In the genomic region with DNA sequence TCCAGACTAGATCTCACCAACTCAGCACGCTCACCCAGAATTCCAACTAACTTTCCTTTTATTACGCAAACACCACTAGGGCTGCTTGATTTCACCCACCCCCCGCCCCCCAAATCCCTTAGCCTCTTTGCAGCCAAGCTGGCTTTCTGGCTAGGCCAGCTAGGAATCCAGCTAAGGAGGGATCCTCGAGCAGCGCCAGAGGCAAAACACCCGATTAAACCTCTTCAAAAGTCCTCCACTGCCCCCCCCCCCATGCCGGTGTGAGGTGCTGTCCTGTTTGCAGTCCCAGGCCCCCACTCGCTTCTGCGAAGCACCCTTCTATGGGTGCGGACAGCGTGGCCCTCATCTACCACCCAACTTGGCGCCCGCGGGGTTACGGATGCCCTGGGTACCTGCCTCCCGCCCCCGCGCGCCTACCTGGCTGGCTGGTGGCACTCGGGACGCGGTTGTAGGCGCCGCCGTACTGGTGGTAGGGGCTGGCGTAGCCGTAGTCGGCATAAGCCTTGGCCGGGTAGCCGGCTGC, we compare ENCODE assay signal across 9 mouse cellular contexts. TPM values are rescaled to one million over a fixed set of nuclear protein-coding genes. Genes with fewer than 3 reads are reported as not detected.
DNase-seq lines count a peak whose midpoint lies in the region; ATAC-seq and TF ChIP-seq lines count a peak whose summit lies in the region.
"Had no signal": no experiment of that assay in that cellular context is flagged by ENCODE, and none has a peak within 500 bp of the region (broad histone marks: within the 10 kb centered on the region; RNA-seq: fewer than 3 reads in every experiment).

No protein-coding gene starts in this region.

- TF ChIP-seq POLR2A in cortical plate, adult 2 months (IDR thresholded peaks at IDR 0.05; ENCODE audit: extremely low read depth, insufficient read depth, low read length), result no peak

- intact Hi-C loops in heart, postnatal 14 days (cut with DNase I), result loop anchor here (2.0 kb wide), 1 partner anchor 16 kb away; no protein-coding TSS in a partner anchor

- peaks cover 72% of the 10 kb centered on the region for H3K27me3 ChIP-seq in heart, embryonic 14.5 days (ENCODE audit: control insufficient read depth, insufficient read depth, low read length)
- H3K27me3 ChIP-seq in hindbrain, embryonic 14.5 days (ENCODE audit: control insufficient read depth, insufficient read depth, low read length), result peaks cover 83% of the 10 kb centered on the region
- peaks cover 85% of the 10 kb centered on the region for H3K27me3 ChIP-seq in midbrain, embryonic 14.5 days (ENCODE audit: control insufficient read depth, insufficient read depth, low read length)
- H3K27me3 ChIP-seq: CH12.LX had no signal

- WGBS in heart, embryonic 14.5 days, result under 1% methylated on average over 30 of the region's 30 CpGs
- WGBS in hindbrain, embryonic 14.5 days, result 1% methylated on average over 30 of the region's 30 CpGs
- 1% methylated on average over 30 of the region's 30 CpGs for WGBS in midbrain, embryonic 14.5 days

- DNase-seq in heart, postnatal 14 days, result no peak
- DNase-seq in hindbrain, embryonic 14.5 days (ENCODE audit: low spot score), result no peak
- DNase-seq in midbrain, embryonic 14.5 days, result no peak
- no peak for DNase-seq in gastrocnemius, postnatal 4 days (ENCODE audit: low spot score in 2 of 2)
- no peak for DNase-seq in cerebellum, adult 11 months
- no peak for DNase-seq in kidney, postnatal 4 days

- H3K4me2 ChIP-seq in heart, embryonic 14.5 days (ENCODE audit: low read length), result peak overlapping the region; percentile 87
- H3K4me2 ChIP-seq in hindbrain, embryonic 14.5 days (replicated peaks), result peak overlapping the region; percentile 68
- H3K4me2 ChIP-seq in midbrain, embryonic 14.5 days (ENCODE audit: low read length), result peak overlapping the region; percentile 78

- no peak for TF ChIP-seq CTCF in cortical plate, adult 2 months (IDR thresholded peaks at IDR 0.05; ENCODE audit: extremely low read depth, insufficient read depth, low read length)

- no peaks in the 10 kb centered on the region for H3K9me3 ChIP-seq in heart, embryonic 14.5 days (ENCODE audit: control insufficient read depth, low read length)
- H3K9me3 ChIP-seq in hindbrain, embryonic 14.5 days (ENCODE audit: control insufficient read depth, low read length), result no peaks in the 10 kb centered on the region
- no peaks in the 10 kb centered on the region for H3K9me3 ChIP-seq in midbrain, embryonic 14.5 days (ENCODE audit: control insufficient read depth, low read length)

- H3K36me3 ChIP-seq in heart, embryonic 14.5 days (ENCODE audit: control insufficient read depth, insufficient read depth, low read length), result no peaks in the 10 kb centered on the region
- no peaks in the 10 kb centered on the region for H3K36me3 ChIP-seq in hindbrain, embryonic 14.5 days (replicated peaks; ENCODE audit: control insufficient read depth, insufficient read depth)
- no peaks in the 10 kb centered on the region for H3K36me3 ChIP-seq in midbrain, embryonic 14.5 days (ENCODE audit: control insufficient read depth, insufficient read depth, low read length)

- H3K4me1 ChIP-seq in heart, embryonic 14.5 days (ENCODE audit: control insufficient read depth in 2 of 2, insufficient read depth in 2 of 2, low read length in 2 of 2), result peaks cover 9 to 16% of the 10 kb centered on the region in 2 experiments; a peak in 3 of 4 replicates
- H3K4me1 ChIP-seq in cortical plate, adult 2 months (ENCODE audit: control insufficient read depth, insufficient read depth, low read length), result no peaks in the 10 kb centered on the region
- peaks cover 8% of the 10 kb centered on the region for H3K4me1 ChIP-seq in hindbrain, embryonic 14.5 days (replicated peaks; ENCODE audit: control insufficient read depth, insufficient read depth, low read length)
- H3K4me1 ChIP-seq in midbrain, embryonic 14.5 days (ENCODE audit: control insufficient read depth, insufficient read depth, low read length), result peaks cover 8% of the 10 kb centered on the region

- no peak for ATAC-seq in heart, embryonic 14.5 days (ENCODE audit: insufficient number of reproducible peaks, insufficient read depth, low FRiP score, low read depth)
- ATAC-seq in hindbrain, embryonic 14.5 days (ENCODE audit: low FRiP score), result no peak
- 0 out of 2 replicates have a peak, but pooled peaks have one; percentile 1 for ATAC-seq in midbrain, embryonic 14.5 days (ENCODE audit: low FRiP score, low TSS enrichment)

- no peak overlapping the region for H3K27ac ChIP-seq in heart, embryonic 14.5 days (replicated peaks in 1 of 2; ENCODE audit: control insufficient read depth in 1 of 2, insufficient read depth in 1 of 2, low read depth in 2 of 2, low read length in 2 of 2)
- H3K27ac ChIP-seq in cortical plate, adult 2 months (ENCODE audit: insufficient read depth, low read length), result peak overlapping the region; percentile 48
- no peak overlapping the region for H3K27ac ChIP-seq in hindbrain, embryonic 14.5 days
- H3K27ac ChIP-seq in midbrain, embryonic 14.5 days (replicated peaks; ENCODE audit: low read depth, low read length), result 0 out of 2 replicates have a peak overlapping the region, but pooled peaks have one; percentile 37

- H3K4me3 ChIP-seq in heart, embryonic 14.5 days (ENCODE audit: control insufficient read depth in 1 of 2, insufficient read depth in 1 of 2, low read depth in 1 of 2, low read length in 2 of 2), result peak overlapping the region; percentile 57 to 63
- peak overlapping the region; percentile 49 for H3K4me3 ChIP-seq in cortical plate, adult 2 months (ENCODE audit: insufficient read depth, low read length)
- peak overlapping the region; percentile 33 for H3K4me3 ChIP-seq in hindbrain, embryonic 14.5 days (replicated peaks; ENCODE audit: low read length)
- peak overlapping the region; percentile 39 for H3K4me3 ChIP-seq in midbrain, embryonic 14.5 days (replicated peaks; ENCODE audit: low read depth, low read length)

- peak overlapping the region; percentile 67 for H3K9ac ChIP-seq in heart, embryonic 14.5 days (ENCODE audit: low read length)
- peak overlapping the region; percentile 18; the same call in 1 of the 2 replicates for H3K9ac ChIP-seq in hindbrain, embryonic 14.5 days
- H3K9ac ChIP-seq in midbrain, embryonic 14.5 days (replicated peaks; ENCODE audit: low read length), result peak overlapping the region; percentile 39; the same call in 1 of the 2 replicates

RNA-seq across cellular contexts. Expression of a gene that starts 0.7 kb away (rescaled TPM):
- polyA plus RNA-seq in heart, embryonic 14.5 days (2014; fragmentation: Nextera tagmentation; extraction: Ambion mirVana), result 1.3 TPM in 2 replicates
- under 1 TPM in 1 of 2 experiments, not detected in 1; 0.41 TPM for total RNA-seq in heart, postnatal 14 days (2021)
- 2.4 and 2.7 TPM in 2 replicates for polyA plus RNA-seq in cortical plate, adult 2 months (2012; rRNA removed)
- polyA plus RNA-seq in hindbrain, embryonic 14.5 days (2014; fragmentation: Nextera tagmentation; extraction: Ambion mirVana), result not detected in 2 replicates
- polyA plus RNA-seq in midbrain, embryonic 14.5 days (2014; fragmentation: Nextera tagmentation; extraction: Ambion mirVana), result 0.26 and 0.82 TPM in 2 replicates
- under 1 TPM in 1 of 2 experiments, not detected in 1; 0.20 TPM for total RNA-seq in gastrocnemius, postnatal 4 days (2021)
- total RNA-seq: CH12.LX had no signal

RNA-seq across cellular contexts. Expression of a gene that starts 18.0 kb away (rescaled TPM):
- not detected in 2 replicates for polyA plus RNA-seq in heart, embryonic 14.5 days (2014; fragmentation: Nextera tagmentation; extraction: Ambion mirVana)
- not detected for total RNA-seq in heart, postnatal 14 days (2021)
- polyA plus RNA-seq in cortical plate, adult 2 months (2012; rRNA removed), result 7.2 and 7.7 TPM in 2 replicates
- polyA plus RNA-seq in hindbrain, embryonic 14.5 days (2014; fragmentation: Nextera tagmentation; extraction: Ambion mirVana), result not detected in 2 replicates
- not detected in 2 replicates for polyA plus RNA-seq in midbrain, embryonic 14.5 days (2014; fragmentation: Nextera tagmentation; extraction: Ambion mirVana)
- not detected for total RNA-seq in gastrocnemius, postnatal 4 days (2021)
- total RNA-seq: CH12.LX had no signal

Comparison
In these comparisons a context has a peak if more than half of its experiments do, and no peak if none do; other contexts are left out.
1. H3K27ac ChIP-seq: peak in cortical plate, adult 2 months (single experiment) and midbrain, embryonic 14.5 days (single experiment); none in heart, embryonic 14.5 days (0 of 2) and hindbrain, embryonic 14.5 days (single experiment).
2. Peak in every context shown above with its lines, with median percentiles within 50 percentile points of each other: H3K4me2 ChIP-seq, H3K4me3 ChIP-seq and H3K9ac ChIP-seq.